Mouse (Mus musculus) embryonic facial prominence, embryonic 13.5 days (tissue): ENCODE measurements around the gene Skiv2l. TPM values are rescaled to one million over a fixed set of nuclear protein-coding genes. Genes with fewer than 3 reads are reported as not detected.
"Not testable (repeated sequence)": the region's sequence is repeated elsewhere in the genome, so short reads cannot be mapped to it uniquely, and the experiment has no call there.

ENCODE experiments used
- ATAC-seq: fragments of 200-750 bp; cut with Nextera tagmentation; 2 replicates; pipeline ENCODE4 v1.8.0; 2017; ENCODE audit warnings: low read depth; ENCODE audit not compliant: insufficient number of reproducible peaks, insufficient read depth, low FRiP score, low TSS enrichment
- H3K27ac ChIP-seq: fragments of 300-500 bp; sonication (generic); 2 replicates; pipeline ENCODE4 v1.5.1; 2015; ENCODE audit warnings: moderate library complexity, mild to moderate bottlenecking, inconsistent platforms
- H3K27me3 ChIP-seq: fragments of 300-500 bp; sonication (generic); 2 replicates; pipeline ENCODE4 v1.6.1; 2015; ENCODE audit warnings: mild to moderate bottlenecking, inconsistent platforms
- H3K36me3 ChIP-seq: fragments of 300-500 bp; sonication (generic); 2 replicates; pipeline ENCODE4 v1.6.1; 2015; ENCODE audit warnings: mild to moderate bottlenecking, inconsistent platforms
- H3K4me1 ChIP-seq: fragments of 300-500 bp; sonication (generic); 2 replicates; pipeline ENCODE4 v1.6.1; 2015; ENCODE audit warnings: inconsistent platforms
- H3K4me2 ChIP-seq: fragments of 300-500 bp; sonication (generic); 2 replicates; pipeline ENCODE4 v1.6.1; 2015; ENCODE audit warnings: moderate library complexity, mild to moderate bottlenecking, inconsistent platforms
- H3K4me3 ChIP-seq: fragments of 300-500 bp; sonication (generic); 2 replicates; pipeline ENCODE4 v1.5.1; 2015; ENCODE audit warnings: mild to moderate bottlenecking, inconsistent platforms
- H3K9ac ChIP-seq: fragments of 300-500 bp; sonication (generic); 2 replicates; pipeline ENCODE4 v1.6.1; 2015; ENCODE audit warnings: mild to moderate bottlenecking, inconsistent platforms
- H3K9me3 ChIP-seq: fragments of 300-500 bp; sonication (generic); 2 replicates; pipeline ENCODE4 v1.6.1; 2016; ENCODE audit warnings: inconsistent platforms
- WGBS: fragments of 180-500 bp; shearing (Covaris S2); methylation state at CpG from one replicate; pipeline ENCODE4 v1.1.7; 2015; ENCODE audit warnings: mixed read lengths; 5-methylcytosine and 5-hydroxymethylcytosine counted together
- polyA plus RNA-seq: library from polyadenylated mRNA; unstranded; fragments of >200 nt; fragmentation: Nextera tagmentation; extraction: Ambion mirVana; gene quantifications from 2 replicates; pipeline ENCODE4 v1.2.1, GENCODE M21; 2015

The Skiv2l gene
- polyA plus RNA-seq, 1 experiment from 2014 or later = 55.6 TPM

DNA sequence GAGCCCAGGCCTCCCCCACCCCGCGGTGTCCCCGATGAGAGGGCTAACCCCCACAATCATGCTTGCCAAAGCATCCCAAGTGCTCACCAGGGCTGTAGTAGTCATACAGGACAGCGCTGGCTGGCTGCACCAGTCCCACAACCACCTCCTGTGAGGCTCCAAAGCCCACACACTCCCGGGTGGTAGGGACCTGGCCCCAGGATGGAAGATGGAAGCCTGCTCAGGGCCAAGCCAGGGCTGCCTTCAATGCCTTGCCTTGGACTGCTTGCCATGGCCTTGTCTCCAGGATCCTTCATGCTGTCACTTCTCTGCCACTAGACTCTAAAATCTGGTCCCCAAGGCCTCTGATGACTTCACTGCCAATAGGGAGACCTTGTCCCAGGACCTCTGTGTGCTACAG is 39.6 kb downstream of the Skiv2l start:
- not testable (repeated sequence) for H3K36me3 ChIP-seq, ATAC-seq, H3K27ac ChIP-seq, H3K9ac ChIP-seq, H3K4me2 ChIP-seq, H3K9me3 ChIP-seq, H3K4me1 ChIP-seq, H3K4me3 ChIP-seq, H3K27me3 ChIP-seq
- WGBS = 76% methylated on average over 5 of the region's 5 CpGs

DNA sequence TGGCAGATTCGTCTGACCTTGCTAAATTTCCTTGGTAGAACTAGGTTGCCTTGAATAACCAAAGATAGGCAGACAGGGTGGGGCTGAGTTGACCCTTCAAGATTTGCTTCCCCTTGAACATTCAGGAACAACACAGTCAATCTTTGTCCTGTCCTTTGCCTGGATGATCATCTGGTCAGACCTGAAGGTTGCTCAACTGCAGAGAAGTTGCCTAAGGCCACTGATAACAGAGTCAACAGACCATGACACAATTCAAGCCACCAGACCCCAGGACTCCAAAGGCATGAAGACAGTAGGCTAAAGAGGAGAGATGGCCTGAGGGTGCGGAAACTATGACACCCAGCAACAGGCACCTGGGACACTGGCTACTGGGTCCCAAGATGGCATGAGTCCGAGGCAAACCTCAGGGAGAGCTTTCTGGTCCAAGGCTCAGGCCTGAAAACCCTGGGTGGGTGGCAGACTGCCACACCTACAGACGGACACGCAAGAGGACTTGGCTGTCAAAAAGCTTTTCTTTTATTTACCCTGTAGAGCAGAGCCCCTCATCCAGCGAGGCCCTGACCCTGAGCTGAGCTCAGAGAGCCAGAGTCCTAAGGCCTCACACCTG is 41.3 kb downstream of the Skiv2l start:
- Histone ChIP-seq H3K9me3 (peaks cover 3% of the 10 kb centered on the region), H3K27ac (no peak overlapping the region), H3K9ac (no peak overlapping the region), H3K27me3 (no peaks in the 10 kb centered on the region), H3K36me3 (no peaks in the 10 kb centered on the region), H3K4me2 (no peak overlapping the region), H3K4me1 (no peaks in the 10 kb centered on the region), H3K4me3 (no peak overlapping the region)
- ATAC-seq = no peak
- WGBS = 80% methylated on average over 6 of the region's 6 CpGs

DNA sequence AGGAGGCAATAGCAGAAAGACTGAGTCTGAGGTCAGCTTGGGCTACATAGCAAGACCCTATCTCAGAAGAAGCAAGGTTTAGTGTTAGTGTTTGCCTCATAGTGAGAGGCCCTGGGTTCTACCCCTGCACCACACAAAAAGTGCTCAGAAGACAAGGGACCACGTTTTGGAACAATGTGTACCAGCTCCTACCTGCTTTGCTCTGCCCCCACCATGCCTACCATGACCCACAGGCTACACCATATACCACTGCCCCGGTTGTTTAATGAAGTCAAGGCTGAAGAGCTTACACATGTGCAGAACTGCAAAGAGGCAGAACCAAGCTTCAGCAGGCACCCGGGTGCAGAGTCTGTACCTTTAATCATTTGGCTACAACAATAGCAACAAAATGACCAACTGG is 42.8 kb downstream of the Skiv2l start:
- ATAC-seq = no peak
- Histone ChIP-seq H3K4me1 (no peaks in the 10 kb centered on the region), H3K4me2 (no peak overlapping the region), H3K4me3 (no peak overlapping the region), H3K9ac (no peak overlapping the region), H3K27ac (no peak overlapping the region), H3K27me3 (no peaks in the 10 kb centered on the region), H3K9me3 (peaks cover 3% of the 10 kb centered on the region), H3K36me3 (no peaks in the 10 kb centered on the region)
- 74% methylated on average over 3 of the region's 3 CpGs for WGBS

DNA sequence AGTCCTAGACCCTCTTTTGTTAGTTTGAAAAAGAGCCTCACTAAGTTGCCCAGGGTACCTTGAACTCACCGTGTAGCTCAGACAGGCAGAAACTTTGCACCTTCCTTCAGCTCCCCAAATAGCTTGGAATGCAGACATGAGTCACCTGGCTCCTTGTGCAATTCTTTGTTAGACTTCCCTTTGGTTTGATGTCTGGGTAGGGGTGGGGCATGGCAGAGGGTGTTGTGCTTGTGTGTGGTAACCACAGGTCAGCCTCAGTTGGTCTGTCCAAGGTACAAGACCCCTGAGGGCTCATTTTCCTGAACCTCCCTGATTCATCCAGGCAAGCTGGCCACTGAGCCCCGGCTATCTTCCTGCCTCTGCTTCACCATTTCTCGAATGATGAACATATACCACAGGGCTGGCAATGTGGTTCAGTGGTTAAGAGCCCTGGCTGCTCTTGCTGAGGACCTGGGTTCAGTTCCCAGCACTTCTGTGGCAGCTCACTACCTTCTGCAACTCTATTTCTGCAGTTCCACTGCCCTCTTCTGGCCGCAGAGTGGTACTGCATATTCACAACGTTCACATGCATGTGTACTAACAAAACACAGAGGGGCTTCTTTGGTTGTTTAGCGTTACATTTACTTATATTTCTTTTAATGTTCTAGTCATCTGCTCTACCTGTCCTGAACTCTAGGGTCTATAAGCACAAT is 45.0 kb downstream of the Skiv2l start:
- Histone ChIP-seq H3K36me3 (no peaks in the 10 kb centered on the region), H3K27me3 (no peaks in the 10 kb centered on the region), H3K27ac (no peak overlapping the region), H3K9ac (no peak overlapping the region), H3K4me2 (no peak overlapping the region), H3K4me1 (no peaks in the 10 kb centered on the region), H3K4me3 (no peak overlapping the region), H3K9me3 (peaks cover 3% of the 10 kb centered on the region)
- WGBS = 71% methylated on average over 6 of the region's 6 CpGs
- ATAC-seq = no peak

DNA sequence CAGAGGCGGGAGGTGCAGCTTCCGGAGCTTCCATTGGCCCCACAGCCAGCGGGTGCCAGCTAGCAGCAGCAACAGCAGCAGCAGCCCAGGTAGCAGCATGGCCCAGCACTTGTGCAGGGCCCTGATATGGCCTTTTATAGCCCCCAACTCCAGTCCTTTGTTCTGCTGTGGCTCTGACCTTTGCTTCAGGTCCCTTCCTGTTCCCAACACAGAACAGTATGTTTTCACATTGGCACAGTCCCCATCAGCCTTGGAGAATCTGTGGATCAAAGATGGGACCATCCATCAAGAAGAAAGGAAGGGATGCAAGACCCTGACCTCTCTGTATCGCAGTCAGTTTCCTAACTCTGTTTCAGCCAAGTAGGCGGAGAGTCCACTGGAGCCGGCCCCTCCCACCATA is 45.7 kb downstream of the Skiv2l start, which contains the start of gene Cyp21a1:
Gene Cyp21a1, minus strand, starts transcription at position 261 of the 400 bp plus-strand sequence.
- not testable (repeated sequence) for H3K27ac ChIP-seq, H3K27me3 ChIP-seq, H3K9me3 ChIP-seq, H3K4me1 ChIP-seq, H3K4me3 ChIP-seq, ATAC-seq, H3K4me2 ChIP-seq, H3K36me3 ChIP-seq, H3K9ac ChIP-seq
- 91% methylated on average over 6 of the region's 6 CpGs for WGBS

DNA sequence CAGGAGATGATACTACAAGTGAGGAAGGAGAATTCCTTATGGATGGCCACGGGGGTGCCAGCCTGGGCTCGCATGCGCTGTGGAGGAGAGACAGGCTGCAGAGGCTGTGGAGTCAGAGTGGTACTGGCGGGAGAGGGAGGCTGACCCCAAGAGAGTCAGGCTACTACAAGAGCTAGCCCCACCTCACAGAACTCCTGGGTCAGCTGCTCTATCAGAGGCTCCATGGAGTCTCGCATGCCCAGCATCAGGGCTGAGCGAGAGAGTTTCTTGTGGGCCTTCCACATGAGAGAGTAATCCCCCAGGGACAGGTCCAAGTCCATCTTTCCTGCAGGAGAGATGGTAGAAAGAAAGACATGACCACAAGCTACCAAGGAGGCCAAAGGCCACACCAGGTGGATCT is 46.6 kb downstream of the Skiv2l start:
- not testable (repeated sequence) for H3K4me1 ChIP-seq, H3K36me3 ChIP-seq, H3K27me3 ChIP-seq, H3K9me3 ChIP-seq, H3K9ac ChIP-seq, H3K4me3 ChIP-seq, H3K27ac ChIP-seq, H3K4me2 ChIP-seq, ATAC-seq
- WGBS = 97% methylated on average over 6 of the region's 6 CpGs

DNA sequence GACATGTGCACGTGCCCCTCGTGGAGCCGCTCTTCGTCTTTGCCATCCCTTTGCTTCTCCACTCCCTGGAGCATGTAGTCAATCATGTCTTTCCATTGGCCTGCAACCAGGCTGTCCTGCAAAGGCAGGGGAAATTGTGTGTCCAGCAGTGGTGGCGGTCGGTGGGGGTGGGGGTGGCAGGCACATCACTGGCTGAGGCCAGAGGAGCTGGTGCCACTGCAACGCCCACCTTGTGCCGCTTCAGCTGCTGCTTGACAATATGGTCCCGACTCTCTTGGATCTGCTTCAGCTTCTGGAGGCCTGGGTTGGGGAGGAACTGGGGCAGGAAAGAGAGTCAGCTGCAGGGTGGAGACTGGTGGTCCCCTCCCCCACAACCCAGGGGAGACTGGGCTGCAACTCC is 47.3 kb downstream of the Skiv2l start:
- H3K27me3 ChIP-seq, ATAC-seq, H3K36me3 ChIP-seq, H3K4me3 ChIP-seq, H3K4me2 ChIP-seq, H3K9me3 ChIP-seq, H3K9ac ChIP-seq, H3K4me1 ChIP-seq, H3K27ac ChIP-seq: not testable (repeated sequence)
- WGBS = 90% methylated on average over 9 of the region's 9 CpGs

DNA sequence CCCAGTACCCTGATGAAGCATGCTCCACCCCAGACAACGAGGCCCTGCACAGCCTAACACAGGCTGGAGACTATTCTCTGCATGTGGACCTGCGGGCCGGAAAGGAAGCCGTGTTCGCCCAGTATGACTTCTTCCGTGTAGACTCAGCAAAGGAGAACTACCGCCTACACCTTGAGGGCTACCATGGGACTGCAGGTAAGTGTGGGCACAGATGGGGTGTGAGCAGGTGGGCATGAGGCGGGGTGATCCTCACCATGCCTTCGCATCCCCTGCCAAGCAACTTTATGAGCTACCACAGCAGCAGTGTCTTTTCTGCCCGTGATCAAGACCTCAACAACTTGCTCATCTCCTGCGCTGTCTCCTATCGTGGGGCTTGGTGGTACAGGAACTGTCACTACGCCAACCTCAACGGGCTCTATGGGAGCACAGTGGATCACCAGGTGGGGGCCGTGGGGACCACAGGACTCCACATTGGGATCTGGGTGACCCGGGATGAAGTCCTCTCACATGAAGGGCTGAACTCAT is 49.2 kb downstream of the Skiv2l start:
- WGBS = 95% methylated on average over 16 of the region's 16 CpGs
- not testable (repeated sequence) for H3K27me3 ChIP-seq, H3K9ac ChIP-seq, ATAC-seq, H3K36me3 ChIP-seq, H3K4me3 ChIP-seq, H3K4me2 ChIP-seq, H3K27ac ChIP-seq, H3K9me3 ChIP-seq, H3K4me1 ChIP-seq

DNA sequence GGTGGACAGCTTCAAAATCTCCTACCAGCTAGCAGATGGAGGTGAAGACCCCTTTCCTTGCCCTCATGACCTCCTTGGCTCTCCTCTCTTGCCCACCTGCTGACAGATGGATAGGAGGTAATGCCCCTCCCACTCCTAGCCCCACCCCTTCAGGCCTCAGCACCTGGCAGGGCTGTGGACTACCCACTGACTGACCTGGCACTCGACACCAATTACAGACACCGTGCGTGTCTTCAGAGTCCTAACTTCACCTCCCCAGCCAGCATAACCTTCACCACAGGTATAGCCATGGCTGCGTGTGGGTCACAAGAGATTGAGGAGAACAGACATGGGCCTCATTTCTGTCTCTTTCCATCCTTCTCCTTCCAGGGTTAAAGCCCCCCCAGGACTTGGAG is 50.5 kb downstream of the Skiv2l start:
- Histone ChIP-seq H3K9ac (no peak overlapping the region), H3K4me2 (no peak overlapping the region), H3K27me3 (no peaks in the 10 kb centered on the region), H3K36me3 (no peaks in the 10 kb centered on the region), H3K27ac (no peak overlapping the region), H3K9me3 (no peaks in the 10 kb centered on the region), H3K4me1 (no peaks in the 10 kb centered on the region), H3K4me3 (no peak overlapping the region)
- WGBS = 89% methylated on average over 4 of the region's 4 CpGs
- no peak for ATAC-seq

DNA sequence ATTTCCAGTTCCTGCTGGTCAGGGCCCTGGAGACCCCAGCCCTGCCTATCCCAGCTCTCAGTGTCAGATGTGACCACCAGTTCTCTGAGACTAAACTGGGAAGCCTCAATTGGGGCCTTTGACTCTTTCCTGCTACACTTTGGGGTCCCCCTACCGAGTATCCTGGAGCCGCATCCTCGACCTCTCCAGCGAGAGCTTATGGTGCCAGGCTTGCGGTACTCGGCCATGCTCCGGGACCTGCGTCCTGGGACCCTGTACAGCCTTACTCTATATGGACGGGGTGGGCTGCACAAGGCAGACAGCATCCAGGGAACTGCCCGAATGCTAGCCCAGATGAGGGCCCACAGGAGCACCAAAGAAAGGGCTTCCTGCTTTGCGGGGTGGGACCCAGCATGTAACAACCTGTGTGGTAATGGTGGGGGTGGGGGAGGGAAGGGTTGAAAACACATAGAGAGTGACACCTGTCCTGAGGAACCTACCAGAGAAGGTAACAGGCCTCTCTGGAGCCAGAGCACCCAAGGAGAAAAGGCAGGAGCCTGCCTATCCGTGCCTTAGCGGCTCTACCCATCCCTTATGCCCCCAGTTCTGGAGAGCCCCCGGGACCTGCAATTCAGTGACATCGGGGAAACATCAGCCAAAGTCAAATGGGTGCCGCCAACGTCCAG is 51.0 kb downstream of the Skiv2l start:
- H3K4me3 ChIP-seq = no peak overlapping the region
- no peak overlapping the region for H3K27ac ChIP-seq
- H3K36me3 ChIP-seq = no peaks in the 10 kb centered on the region
- ATAC-seq = no peak
- no peaks in the 10 kb centered on the region for H3K9me3 ChIP-seq
- H3K9ac ChIP-seq = no peak overlapping the region
- no peaks in the 10 kb centered on the region for H3K4me1 ChIP-seq
- H3K27me3 ChIP-seq = no peaks in the 10 kb centered on the region
- H3K4me2 ChIP-seq = no peak overlapping the region
- 88% methylated on average over 17 of the region's 17 CpGs for WGBS

DNA sequence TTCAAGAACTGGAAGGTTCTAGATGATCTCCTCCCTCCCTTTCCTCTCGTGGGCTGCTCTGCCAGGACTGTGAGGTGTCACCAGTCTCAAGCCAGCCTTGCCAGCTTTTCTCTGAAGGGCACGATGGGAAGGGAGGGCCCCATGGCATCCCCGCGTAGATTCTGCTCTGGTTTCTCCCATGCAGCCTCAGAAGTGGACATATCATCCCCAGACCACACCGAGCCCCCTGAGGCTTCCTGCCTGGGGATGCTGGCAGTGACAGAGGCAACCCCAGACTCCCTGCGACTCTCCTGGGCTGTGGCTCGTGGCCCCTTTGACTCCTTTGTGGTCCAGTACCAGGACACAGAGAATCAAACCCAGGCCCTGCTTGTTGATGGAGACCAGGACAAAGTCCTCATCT is 51.9 kb downstream of the Skiv2l start:
- not testable (repeated sequence) for H3K9ac ChIP-seq, ATAC-seq, H3K4me1 ChIP-seq, H3K27ac ChIP-seq, H3K27me3 ChIP-seq, H3K4me3 ChIP-seq, H3K4me2 ChIP-seq, H3K9me3 ChIP-seq, H3K36me3 ChIP-seq
- 78% methylated on average over 7 of the region's 7 CpGs for WGBS
